Mouse (Mus musculus): ENCODE measurements around the gene Slc29a3. TPM values are rescaled to one million over a fixed set of nuclear protein-coding genes. Genes with fewer than 3 reads are reported as not detected.

The Slc29a3 gene
- polyA plus RNA-seq (2015; fragmentation: Nextera tagmentation; extraction: Ambion mirVana): 13.2 and 13.9 TPM in 2 replicates

GRCm38 (mm10) chr10:60752040-60753020 lies at the start of gene Slc29a3:
Slc29a3 (minus strand) TSS chr10:60752794.
- Histone ChIP-seq H3K27me3 (no peaks in the 10 kb centered on the region), H3K4me3 (peak within 1 kb of the TSS; percentile 58), H3K27ac (replicated peaks) (peak within 1 kb of the TSS; percentile 47), H3K36me3 (no peaks in the 10 kb centered on the region), H3K4me2 (replicated peaks) (peak within 1 kb of the TSS; percentile 78), H3K4me1 (peaks cover 26% of the 10 kb centered on the region), H3K9ac (replicated peaks) (peak within 1 kb of the TSS; percentile 63), H3K9me3 (no peaks in the 10 kb centered on the region)
- WGBS: 7% methylated on average over 41 of the region's 41 CpGs
- peak; percentile 92 for ATAC-seq (replicated peaks)

GRCm38 (mm10) chr10:60801898-60802412 lies 49.4 kb upstream of the Slc29a3 start:
- Histone ChIP-seq H3K9me3 (no peaks in the 10 kb centered on the region), H3K4me3 (no peak overlapping the region), H3K36me3 (no peaks in the 10 kb centered on the region), H3K4me2 (replicated peaks) (no peak overlapping the region), H3K9ac (replicated peaks) (no peak overlapping the region), H3K4me1 (peaks cover 27% of the 10 kb centered on the region), H3K27me3 (no peaks in the 10 kb centered on the region), H3K27ac (replicated peaks) (no peak overlapping the region)
- 69% methylated on average over 12 of the region's 12 CpGs for WGBS
- ATAC-seq (replicated peaks): no peak

GRCm38 (mm10) chr10:60801168-60801897 lies 48.7 kb upstream of the Slc29a3 start:
- Histone ChIP-seq H3K27me3 (no peaks in the 10 kb centered on the region), H3K27ac (replicated peaks) (no peak overlapping the region), H3K4me2 (replicated peaks) (no peak overlapping the region), H3K9ac (replicated peaks) (no peak overlapping the region), H3K4me1 (peaks cover 27% of the 10 kb centered on the region), H3K9me3 (no peaks in the 10 kb centered on the region), H3K36me3 (no peaks in the 10 kb centered on the region), H3K4me3 (no peak overlapping the region)
- no peak for ATAC-seq (replicated peaks)
- 47% methylated on average over 11 of the region's 11 CpGs for WGBS

- H3K9me3 ChIP-seq: no peaks in the 10 kb centered on the region
- no peak overlapping the region for H3K4me3 ChIP-seq
- peaks cover 27% of the 10 kb centered on the region for H3K4me1 ChIP-seq
- H3K36me3 ChIP-seq: no peaks in the 10 kb centered on the region
- no peak overlapping the region for H3K9ac ChIP-seq (replicated peaks)
- H3K4me2 ChIP-seq (replicated peaks): no peak overlapping the region
- 25% methylated on average over 19 of the region's 19 CpGs for WGBS
- no peaks in the 10 kb centered on the region for H3K27me3 ChIP-seq
- H3K27ac ChIP-seq (replicated peaks): no peak overlapping the region
- no peak for ATAC-seq (replicated peaks)
Measured at GRCm38 (mm10) chr10:60800295-60801167, 47.9 kb upstream of the Slc29a3 start.

GRCm38 (mm10) chr10:60797682-60798422 lies 45.3 kb upstream of the Slc29a3 start:
- Histone ChIP-seq H3K4me1 (peaks cover 28% of the 10 kb centered on the region), H3K4me2 (replicated peaks) (no peak overlapping the region), H3K36me3 (no peaks in the 10 kb centered on the region), H3K9ac (replicated peaks) (no peak overlapping the region), H3K4me3 (no peak overlapping the region), H3K27me3 (no peaks in the 10 kb centered on the region), H3K9me3 (no peaks in the 10 kb centered on the region), H3K27ac (replicated peaks) (no peak overlapping the region)
- no peak for ATAC-seq (replicated peaks)
- WGBS: 85% methylated on average over 14 of the region's 14 CpGs

GRCm38 (mm10) chr10:60796474-60796873 lies 43.9 kb upstream of the Slc29a3 start:
- Histone ChIP-seq H3K27ac (replicated peaks) (no peak overlapping the region), H3K4me3 (no peak overlapping the region), H3K4me2 (replicated peaks) (no peak overlapping the region), H3K9ac (replicated peaks) (no peak overlapping the region), H3K9me3 (no peaks in the 10 kb centered on the region), H3K4me1 (peaks cover 26% of the 10 kb centered on the region), H3K36me3 (no peaks in the 10 kb centered on the region), H3K27me3 (no peaks in the 10 kb centered on the region)
- ATAC-seq (replicated peaks): no peak
- WGBS: 88% methylated on average over 7 of the region's 7 CpGs

- Histone ChIP-seq H3K9ac (replicated peaks) (no peak overlapping the region), H3K27me3 (no peaks in the 10 kb centered on the region), H3K4me1 (peaks cover 21% of the 10 kb centered on the region), H3K4me3 (no peak overlapping the region), H3K4me2 (replicated peaks) (no peak overlapping the region), H3K27ac (replicated peaks) (no peak overlapping the region), H3K36me3 (no peaks in the 10 kb centered on the region), H3K9me3 (no peaks in the 10 kb centered on the region)
- WGBS: 73% methylated on average over 5 of the region's 5 CpGs
- ATAC-seq (replicated peaks): no peak
Measured at GRCm38 (mm10) chr10:60796028-60796427, 43.4 kb upstream of the Slc29a3 start.

- H3K9ac ChIP-seq (replicated peaks): no peak overlapping the region
- peaks cover 14% of the 10 kb centered on the region for H3K4me1 ChIP-seq
- no peak overlapping the region for H3K4me2 ChIP-seq (replicated peaks)
- H3K27ac ChIP-seq (replicated peaks): 0 out of 2 replicates have a peak overlapping the region, but pooled peaks have one; percentile 27
- no peaks in the 10 kb centered on the region for H3K36me3 ChIP-seq
- peak; percentile 14; the same call in 1 of the 2 replicates for ATAC-seq (replicated peaks)
- H3K9me3 ChIP-seq: no peaks in the 10 kb centered on the region
- H3K27me3 ChIP-seq: no peaks in the 10 kb centered on the region
- H3K4me3 ChIP-seq: no peak overlapping the region
- 33% methylated on average over 8 of the region's 8 CpGs for WGBS
Measured at GRCm38 (mm10) chr10:60794792-60795191, 42.2 kb upstream of the Slc29a3 start.

GRCm38 (mm10) chr10:60794374-60794773 lies 41.8 kb upstream of the Slc29a3 start:
- Histone ChIP-seq H3K36me3 (no peaks in the 10 kb centered on the region), H3K27me3 (no peaks in the 10 kb centered on the region), H3K4me1 (peaks cover 10% of the 10 kb centered on the region), H3K27ac (replicated peaks) (0 out of 2 replicates have a peak overlapping the region, but pooled peaks have one; percentile 27), H3K4me2 (replicated peaks) (no peak overlapping the region), H3K9me3 (no peaks in the 10 kb centered on the region), H3K9ac (replicated peaks) (no peak overlapping the region), H3K4me3 (no peak overlapping the region)
- WGBS: 16% methylated on average over 11 of the region's 11 CpGs
- peak; percentile 83 for ATAC-seq (replicated peaks)

- Histone ChIP-seq H3K4me3 (no peak overlapping the region), H3K4me1 (peaks cover 10% of the 10 kb centered on the region), H3K9me3 (no peaks in the 10 kb centered on the region), H3K36me3 (no peaks in the 10 kb centered on the region), H3K27ac (replicated peaks) (no peak overlapping the region), H3K4me2 (replicated peaks) (no peak overlapping the region), H3K27me3 (no peaks in the 10 kb centered on the region), H3K9ac (replicated peaks) (no peak overlapping the region)
- WGBS: 22% methylated on average over 11 of the region's 11 CpGs
- no peak for ATAC-seq (replicated peaks)
Measured at GRCm38 (mm10) chr10:60792841-60793240, 40.2 kb upstream of the Slc29a3 start.

GRCm38 (mm10) chr10:60792365-60792764 lies 39.8 kb upstream of the Slc29a3 start:
- WGBS: 75% methylated on average over 10 of the region's 10 CpGs
- no peak overlapping the region for H3K27ac ChIP-seq (replicated peaks)
- ATAC-seq (replicated peaks): no peak
- H3K4me2 ChIP-seq (replicated peaks): no peak overlapping the region
- H3K9me3 ChIP-seq: no peaks in the 10 kb centered on the region
- no peak overlapping the region for H3K4me3 ChIP-seq
- H3K27me3 ChIP-seq: no peaks in the 10 kb centered on the region
- H3K36me3 ChIP-seq: no peaks in the 10 kb centered on the region
- peaks cover 11% of the 10 kb centered on the region for H3K4me1 ChIP-seq
- no peak overlapping the region for H3K9ac ChIP-seq (replicated peaks)

All from forebrain, embryonic 15.5 days (tissue).